Comparison of ENCODE assay signal across 14 mouse cellular contexts in genomic region chr1:144916568-144916967, GRCm38 (mm10).
DNase-seq lines count a peak whose midpoint lies in the region.
"Had no signal": no experiment of that assay in that cellular context is flagged by ENCODE, and none has a peak within 500 bp of the region (broad histone marks: within the 10 kb centered on the region; RNA-seq: fewer than 3 reads in every experiment).

No protein-coding gene starts in this region.

- peak; percentile 2 to 26 for DNase-seq in frontal cortex, adult 2 months (ENCODE audit: extremely low spot score in 1 of 2, low spot score in 1 of 2)
- no peak for DNase-seq in frontal cortex, postnatal 14 days (ENCODE audit: low spot score in 2 of 2)
- peak; percentile 19 for DNase-seq in right cerebral cortex, postnatal 25 days
- DNase-seq in right cerebral cortex, postnatal 36 days (ENCODE audit: low spot score in 2 of 2), result no peak
- DNase-seq in telencephalon, adult 2 months (ENCODE audit: low read depth, low spot score), result peak; percentile 68
- no peak for DNase-seq in kidney, postnatal 25 days
- DNase-seq: adrenal gland, adult 2 months; adrenal gland, postnatal 10 days; adrenal gland, postnatal 25 days; cerebellum, adult 11-12 months; cerebellum, adult 2 months; cerebellum, adult 9-10 months; cerebellum, postnatal 10 days; cerebellum, postnatal 25 days had no signal

Comparison
In these comparisons a context has a peak if more than half of its experiments do, and no peak if none do; other contexts are left out.
1. DNase-seq: peak in frontal cortex, adult 2 months (2 of 2), right cerebral cortex, postnatal 25 days (single experiment) and telencephalon, adult 2 months (single experiment); none in frontal cortex, postnatal 14 days (0 of 2), right cerebral cortex, postnatal 36 days (0 of 2) and kidney, postnatal 25 days (0 of 2).